Mouse (Mus musculus) limb, embryonic 13.5 days (tissue): Measurements from ENCODE around the gene Ccdc160. TPM values are rescaled to one million over a fixed set of nuclear protein-coding genes. Genes with fewer than 3 reads are reported as not detected.

Source experiments
- ATAC-seq: fragments of 200-750 bp; cut with Nextera tagmentation; 2 replicates; pipeline ENCODE4 v1.8.0; 2017; ENCODE audit warnings: low read depth, moderate number of reproducible peaks, moderate TSS enrichment; ENCODE audit not compliant: low FRiP score
- H3K27ac ChIP-seq: fragments of 300-500 bp; sonication (generic); 2 replicates; pipeline ENCODE4 v1.5.1; 2015; ENCODE audit warnings: inconsistent platforms, mild to moderate bottlenecking, moderate library complexity
- H3K27me3 ChIP-seq: fragments of 300-500 bp; sonication (generic); 2 replicates; pipeline ENCODE4 v1.6.1; 2015; ENCODE audit warnings: mild to moderate bottlenecking, inconsistent platforms
- H3K36me3 ChIP-seq: fragments of 300-500 bp; sonication (generic); 2 replicates; pipeline ENCODE4 v1.6.1; 2015; ENCODE audit warnings: inconsistent platforms, mild to moderate bottlenecking, moderate library complexity
- H3K4me1 ChIP-seq: fragments of 300-500 bp; sonication (generic); 2 replicates; pipeline ENCODE4 v1.6.1; 2015; ENCODE audit warnings: inconsistent platforms
- H3K4me2 ChIP-seq: fragments of 300-500 bp; sonication (generic); replicated peaks from 2 replicates; pipeline ENCODE4 v1.6.1; 2015; ENCODE audit warnings: inconsistent platforms, mild to moderate bottlenecking, moderate library complexity
- H3K4me3 ChIP-seq: fragments of 300-500 bp; sonication (generic); 2 replicates; pipeline ENCODE4 v1.5.1; 2015; ENCODE audit warnings: moderate library complexity, mild to moderate bottlenecking, inconsistent platforms
- H3K9ac ChIP-seq: fragments of 300-500 bp; sonication (generic); 2 replicates; pipeline ENCODE4 v1.6.1; 2015; ENCODE audit warnings: mild to moderate bottlenecking, inconsistent platforms
- H3K9me3 ChIP-seq: fragments of 300-500 bp; sonication (generic); 2 replicates; pipeline ENCODE4 v1.6.1; 2016; ENCODE audit warnings: inconsistent platforms
- WGBS: fragments of 180-500 bp; shearing (Covaris S2); methylation state at CpG from one replicate; pipeline ENCODE4 v1.1.7; 2015; 5-methylcytosine and 5-hydroxymethylcytosine counted together
- polyA plus RNA-seq: library from polyadenylated mRNA; unstranded; fragments of >200 nt; fragmentation: Nextera tagmentation; extraction: Ambion mirVana; gene quantifications from 2 replicates; pipeline ENCODE4 v1.2.1, GENCODE M21; 2015

Ccdc160 gene
- 0.37 and 0.52 TPM in 2 replicates for polyA plus RNA-seq

DNA sequence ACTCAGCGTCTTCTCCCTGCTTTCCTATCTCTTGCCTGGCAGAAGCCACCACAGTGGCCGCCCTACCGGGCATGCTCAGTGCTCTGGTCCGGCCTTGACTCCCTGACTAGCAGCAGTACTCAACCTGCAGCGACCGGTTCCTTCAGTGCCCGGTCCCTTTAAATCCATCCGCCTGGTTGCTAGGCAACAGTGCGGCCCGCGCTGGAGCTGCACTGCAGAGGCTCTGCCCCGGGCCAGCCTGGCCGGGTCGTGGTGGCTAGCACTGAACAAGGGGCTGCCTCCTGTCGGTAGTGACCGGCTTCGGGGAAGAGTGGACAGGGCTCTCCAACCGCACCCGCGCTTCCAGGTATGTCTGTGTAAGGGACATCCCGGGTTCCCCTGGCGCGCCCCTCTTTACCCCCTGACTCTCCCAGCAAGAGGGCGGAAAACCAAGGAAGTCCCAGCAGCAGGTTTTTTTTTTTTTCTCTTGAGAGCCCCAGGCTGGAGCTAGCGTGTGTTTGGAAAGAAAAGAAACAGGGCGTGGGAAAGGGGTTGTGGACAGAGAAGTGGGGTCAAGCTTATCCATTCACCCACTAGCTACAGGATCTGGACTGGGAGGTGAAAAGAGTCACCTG lies at the start of gene Ccdc160:
Gene Ccdc160, plus strand, starts transcription at position 221 of the 614 bp plus-strand sequence.
- peak within 1 kb of the TSS; percentile 58; the same call in 1 of the 2 replicates for H3K9ac ChIP-seq
- peak within 1 kb of the TSS; percentile 44 for H3K4me3 ChIP-seq
- H3K4me1 ChIP-seq: 0 out of 2 replicates have a peak, but pooled peaks cover 3% of the 10 kb centered on the region
- H3K27me3 ChIP-seq: peaks cover 7% of the 10 kb centered on the region; the same call in 1 of the 2 replicates
- H3K4me2 ChIP-seq: peak within 1 kb of the TSS; percentile 66
- 14% methylated on average over 26 of the region's 26 CpGs for WGBS
- no peaks in the 10 kb centered on the region for H3K36me3 ChIP-seq
- no peaks in the 10 kb centered on the region for H3K9me3 ChIP-seq
- no peak within 1 kb of the TSS for H3K27ac ChIP-seq
- peak; percentile 81 for ATAC-seq

DNA sequence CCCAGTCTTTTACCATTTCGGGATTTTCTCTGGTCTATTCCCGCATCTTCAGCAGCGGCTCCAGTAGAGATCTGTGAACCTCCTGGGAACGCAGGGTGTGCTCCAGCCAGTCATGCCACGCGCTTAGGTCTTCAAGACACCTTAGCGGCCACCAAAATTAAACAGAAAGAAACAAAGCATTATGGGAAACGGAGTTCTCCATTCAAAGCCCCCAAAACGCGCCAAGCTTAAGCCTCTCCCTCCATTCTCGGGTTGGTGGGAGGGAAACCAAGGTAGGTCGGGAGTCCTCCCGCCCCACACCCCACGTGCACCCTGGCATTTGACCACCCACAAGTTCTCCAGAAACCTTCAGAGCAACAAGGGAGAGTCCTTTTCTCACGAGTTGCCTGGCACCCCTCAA lies 47.2 kb upstream of the Ccdc160 start:
- Histone ChIP-seq H3K36me3 (no peaks in the 10 kb centered on the region), H3K4me1 (peaks cover 4% of the 10 kb centered on the region; the same call in 1 of the 2 replicates), H3K27ac (no peak overlapping the region), H3K9ac (peak overlapping the region; percentile 53; the same call in 1 of the 2 replicates), H3K27me3 (peaks cover 35% of the 10 kb centered on the region), H3K9me3 (no peaks in the 10 kb centered on the region), H3K4me2 (peak overlapping the region; percentile 90), H3K4me3 (peak overlapping the region; percentile 48)
- no peak for ATAC-seq
- 12% methylated on average over 15 of the region's 15 CpGs for WGBS

DNA sequence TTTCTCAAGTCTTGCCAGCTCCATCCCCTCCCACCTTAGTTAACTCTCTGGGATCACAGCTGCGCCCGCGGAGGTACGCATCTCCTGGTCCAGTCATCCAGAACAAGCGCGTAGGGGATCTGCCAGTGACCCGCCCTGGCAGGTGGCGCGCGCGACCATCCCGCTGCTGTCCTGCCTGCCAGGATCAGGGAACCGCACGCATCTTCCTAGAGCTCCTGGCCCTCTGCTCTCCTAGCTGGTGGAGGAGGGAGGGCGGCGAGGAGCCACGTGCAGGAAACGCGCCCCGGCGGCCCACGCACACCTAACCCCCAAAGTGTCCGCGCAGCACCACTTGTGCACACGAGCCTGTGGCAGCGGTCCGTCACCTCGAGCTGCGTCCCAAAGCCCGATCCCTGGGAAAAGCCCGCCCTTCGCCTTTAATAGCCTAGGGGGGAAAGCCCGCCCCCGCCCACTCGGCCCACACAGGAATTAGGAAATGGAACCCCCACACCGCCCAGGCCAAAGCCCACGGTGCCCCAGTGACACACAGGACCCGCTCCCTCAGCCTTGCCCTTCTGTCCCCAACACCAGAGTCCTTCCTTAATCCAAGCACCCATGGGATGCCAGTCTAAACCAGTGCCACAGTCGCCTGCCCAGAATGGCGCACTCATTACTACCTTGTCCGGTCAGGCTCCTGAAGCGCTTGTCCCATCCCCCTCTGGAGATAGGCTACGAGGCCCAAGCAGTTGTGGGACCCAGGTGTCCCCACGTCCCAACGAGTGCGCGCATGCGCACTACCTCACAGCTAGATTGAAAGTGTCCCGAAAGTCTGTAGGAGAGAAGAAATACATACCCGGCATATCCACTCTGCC lies 46.6 kb upstream of the Ccdc160 start:
- H3K27ac ChIP-seq: no peak overlapping the region
- H3K4me3 ChIP-seq: peak overlapping the region; percentile 48
- peak overlapping the region; percentile 53 for H3K9ac ChIP-seq
- H3K27me3 ChIP-seq: peaks cover 35% of the 10 kb centered on the region
- ATAC-seq: no peak
- H3K9me3 ChIP-seq: no peaks in the 10 kb centered on the region
- peak overlapping the region; percentile 90 for H3K4me2 ChIP-seq
- H3K36me3 ChIP-seq: no peaks in the 10 kb centered on the region
- H3K4me1 ChIP-seq: peaks cover 4% of the 10 kb centered on the region; the same call in 1 of the 2 replicates
- 18% methylated on average over 49 of the region's 50 CpGs for WGBS

DNA sequence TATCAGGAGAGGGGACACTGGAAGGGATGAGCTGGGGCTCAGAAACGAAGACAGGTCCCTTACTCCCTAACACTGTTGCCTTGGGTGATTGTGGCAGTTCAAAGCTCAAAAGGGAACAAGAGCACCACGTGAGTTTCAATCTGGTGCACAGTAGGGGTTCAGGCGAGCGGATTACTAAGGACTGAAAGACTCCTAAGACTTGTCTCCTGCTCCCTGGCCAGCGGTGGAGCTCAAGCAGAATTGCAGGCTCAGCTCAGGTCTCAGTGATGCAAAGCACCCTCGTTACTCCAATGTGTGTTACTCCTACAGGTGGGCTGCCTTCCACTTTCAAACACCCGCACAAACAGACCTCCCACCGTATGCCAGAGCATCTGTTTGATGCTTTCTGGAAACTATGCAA lies 45.5 kb upstream of the Ccdc160 start:
- Histone ChIP-seq H3K27me3 (peaks cover 35% of the 10 kb centered on the region), H3K9me3 (no peaks in the 10 kb centered on the region), H3K27ac (no peak overlapping the region), H3K36me3 (no peaks in the 10 kb centered on the region), H3K4me3 (peak overlapping the region; percentile 48; the same call in 1 of the 2 replicates), H3K4me2 (peak overlapping the region; percentile 90), H3K4me1 (peaks cover 4% of the 10 kb centered on the region; the same call in 1 of the 2 replicates), H3K9ac (no peak overlapping the region)
- ATAC-seq: no peak
- WGBS: 8% methylated on average over 8 of the region's 8 CpGs

DNA sequence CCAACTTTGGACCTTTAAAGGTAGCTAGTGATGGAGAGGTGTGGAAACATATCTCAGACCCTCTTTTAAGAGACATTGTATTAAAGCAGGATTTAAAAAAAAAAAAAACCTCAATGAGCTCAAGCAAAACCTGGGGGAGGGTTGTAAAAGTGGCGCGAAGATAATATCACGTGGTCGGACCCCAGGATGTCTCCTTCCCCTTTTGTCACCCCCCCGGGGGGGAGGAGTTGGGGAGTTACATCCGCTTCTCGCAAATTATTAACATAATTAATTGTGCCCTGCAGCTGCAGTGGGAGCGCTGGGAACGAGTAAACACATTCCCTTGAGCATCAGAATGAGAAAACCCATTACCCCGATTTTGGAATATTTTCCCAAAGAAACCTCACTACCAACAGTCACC lies 45.1 kb upstream of the Ccdc160 start:
- ATAC-seq: no peak
- Histone ChIP-seq H3K27me3 (peaks cover 35% of the 10 kb centered on the region), H3K4me1 (peaks cover 4% of the 10 kb centered on the region; the same call in 1 of the 2 replicates), H3K36me3 (no peaks in the 10 kb centered on the region), H3K27ac (no peak overlapping the region), H3K9ac (no peak overlapping the region), H3K4me3 (no peak overlapping the region), H3K4me2 (peak overlapping the region; percentile 90; the same call in 1 of the 2 replicates), H3K9me3 (no peaks in the 10 kb centered on the region)
- 12% methylated on average over 10 of the region's 10 CpGs for WGBS

DNA sequence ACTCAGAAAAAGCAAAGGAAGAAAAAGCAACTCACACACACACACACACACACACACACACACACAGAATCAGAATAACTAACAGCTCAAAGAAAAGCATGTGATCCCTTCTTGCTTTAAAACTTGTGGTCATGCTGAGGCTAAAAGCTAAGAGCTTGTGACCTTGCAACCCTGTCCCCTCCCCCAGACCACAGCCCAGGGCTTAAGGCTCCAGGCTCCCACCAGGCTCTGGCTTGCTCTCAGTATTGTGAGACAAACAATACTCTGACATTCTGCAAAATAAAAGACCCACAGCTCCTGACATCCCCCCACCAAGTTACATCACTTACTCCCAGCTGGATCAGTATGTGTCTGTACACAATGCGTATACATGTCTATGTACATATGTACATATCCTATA lies 44.2 kb upstream of the Ccdc160 start:
- Histone ChIP-seq H3K27ac (no peak overlapping the region), H3K4me2 (no peak overlapping the region), H3K4me1 (peaks cover 4% of the 10 kb centered on the region; the same call in 1 of the 2 replicates), H3K4me3 (no peak overlapping the region), H3K27me3 (peaks cover 34% of the 10 kb centered on the region), H3K9me3 (no peaks in the 10 kb centered on the region), H3K36me3 (no peaks in the 10 kb centered on the region), H3K9ac (no peak overlapping the region)
- no peak for ATAC-seq
- 37% methylated on average over 1 of the region's 1 CpGs for WGBS

DNA sequence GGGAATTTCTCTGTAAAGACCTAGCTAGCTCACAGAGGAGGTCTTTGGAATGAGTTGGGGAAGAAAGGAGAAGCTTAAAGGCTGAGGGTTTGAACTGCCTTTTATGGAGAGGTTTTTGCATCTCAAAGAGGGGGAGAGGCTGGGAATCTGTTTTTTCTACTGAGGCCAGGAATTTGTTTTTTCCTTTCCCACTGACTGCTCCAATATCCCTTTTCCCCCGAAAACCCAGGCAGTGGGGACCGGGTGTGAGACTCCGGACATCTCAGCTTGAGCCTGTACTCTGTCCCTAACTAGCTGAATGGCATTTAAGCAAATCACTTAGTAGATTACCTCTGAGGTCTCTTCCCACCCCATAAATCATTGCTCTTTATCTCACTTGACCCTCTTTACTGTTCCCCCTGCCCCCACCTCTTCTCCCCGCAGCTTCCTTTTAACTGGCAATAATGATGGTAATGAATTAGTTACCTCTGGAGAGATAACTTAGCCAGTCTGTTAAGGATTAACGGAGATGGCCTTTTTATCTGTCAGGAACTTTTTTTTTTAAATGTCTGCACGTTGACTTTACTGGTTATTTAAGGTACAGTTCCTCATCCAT lies 37.4 kb upstream of the Ccdc160 start:
- no peak for ATAC-seq
- Histone ChIP-seq H3K36me3 (no peaks in the 10 kb centered on the region), H3K4me1 (no peaks in the 10 kb centered on the region), H3K9ac (no peak overlapping the region), H3K4me2 (no peak overlapping the region), H3K27ac (no peak overlapping the region), H3K9me3 (no peaks in the 10 kb centered on the region), H3K27me3 (peaks cover 13% of the 10 kb centered on the region; the same call in 1 of the 2 replicates), H3K4me3 (no peak overlapping the region)
- WGBS: 17% methylated on average over 6 of the region's 6 CpGs

DNA sequence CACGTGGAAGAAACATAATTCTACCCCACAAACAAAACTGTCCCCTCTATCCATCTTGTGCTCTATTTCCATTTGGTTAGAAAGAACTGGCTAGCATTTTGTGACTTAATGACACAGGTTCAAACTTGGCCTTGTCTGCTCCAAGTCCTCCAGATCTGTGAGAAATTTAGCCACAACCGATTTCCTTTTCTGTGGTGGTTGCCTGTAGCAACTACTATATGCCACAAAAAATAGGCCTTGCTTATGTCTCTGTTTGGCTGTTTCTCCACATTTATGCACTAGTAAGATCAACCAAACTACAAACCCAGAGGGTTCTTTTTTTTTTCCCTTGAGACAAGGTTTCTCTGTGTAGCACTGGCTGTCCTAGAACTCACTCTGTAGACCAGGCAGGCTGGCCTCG lies 33.8 kb upstream of the Ccdc160 start:
- 87% methylated on average over 3 of the region's 3 CpGs for WGBS
- H3K36me3 ChIP-seq: no peaks in the 10 kb centered on the region
- H3K4me3 ChIP-seq: no peak overlapping the region
- H3K27me3 ChIP-seq: peaks cover 13% of the 10 kb centered on the region; the same call in 1 of the 2 replicates
- no peak overlapping the region for H3K9ac ChIP-seq
- no peaks in the 10 kb centered on the region for H3K4me1 ChIP-seq
- ATAC-seq: no peak
- no peak overlapping the region for H3K27ac ChIP-seq
- H3K9me3 ChIP-seq: no peaks in the 10 kb centered on the region
- H3K4me2 ChIP-seq: no peak overlapping the region

DNA sequence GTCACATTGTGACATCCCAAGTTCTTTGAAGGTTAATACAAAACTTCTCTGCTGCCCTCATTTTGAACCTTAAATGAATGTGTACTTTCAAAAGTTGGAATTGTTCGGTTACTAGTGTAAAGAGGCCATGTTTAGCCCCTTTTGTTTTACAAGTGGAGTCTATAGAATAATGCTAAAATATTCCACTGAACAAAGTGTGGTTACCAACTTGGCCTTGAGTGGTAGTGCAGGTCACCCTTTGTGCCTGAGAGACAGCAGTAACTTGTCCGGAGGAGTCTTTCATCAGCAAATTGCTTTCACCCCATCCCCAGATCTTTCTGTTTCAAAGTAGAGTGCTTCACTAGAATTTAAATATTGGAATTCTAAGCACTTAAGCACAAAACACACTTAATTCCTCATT lies 31.8 kb upstream of the Ccdc160 start:
- Histone ChIP-seq H3K4me3 (no peak overlapping the region), H3K4me1 (no peaks in the 10 kb centered on the region), H3K9ac (no peak overlapping the region), H3K9me3 (no peaks in the 10 kb centered on the region), H3K27ac (no peak overlapping the region), H3K36me3 (no peaks in the 10 kb centered on the region), H3K27me3 (peaks cover 4% of the 10 kb centered on the region; the same call in 1 of the 2 replicates), H3K4me2 (no peak overlapping the region)
- ATAC-seq: no peak
- 70% methylated on average over 2 of the region's 2 CpGs for WGBS

DNA sequence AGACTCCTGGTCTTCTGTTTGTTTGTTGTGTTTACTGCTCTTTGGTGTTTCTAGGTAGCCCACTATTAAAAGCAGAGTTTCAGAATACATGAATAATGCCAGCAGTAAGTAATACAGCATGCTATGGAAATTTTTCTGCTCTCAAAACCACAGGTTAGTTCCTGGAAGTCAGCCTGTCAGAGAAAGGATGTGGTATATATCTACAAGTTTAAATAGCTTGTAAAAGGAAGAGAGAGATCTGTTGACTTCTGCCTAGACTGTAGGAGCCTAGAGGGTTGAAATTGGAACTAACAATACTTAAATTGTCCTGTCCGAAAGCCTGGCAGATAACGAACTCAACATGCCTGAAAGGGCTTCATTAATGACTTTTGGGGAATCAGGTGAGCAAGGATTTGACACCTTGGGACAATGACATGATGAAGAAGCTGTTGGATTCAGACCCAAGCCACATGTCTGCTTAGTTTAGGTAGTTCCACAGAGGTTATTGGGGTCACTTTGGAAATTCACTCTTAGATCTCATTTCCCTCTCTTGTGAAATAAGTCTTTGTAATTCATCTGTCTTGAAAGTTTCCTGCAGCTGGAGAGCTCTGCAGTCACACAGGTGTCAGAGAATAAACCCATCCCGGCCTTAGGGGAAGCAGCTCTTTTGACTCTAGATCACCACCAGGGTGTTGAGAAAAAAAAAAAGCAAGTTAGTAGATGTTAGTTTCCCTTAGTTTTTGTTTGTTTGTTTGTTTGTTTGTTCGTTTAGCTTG lies 30.6 kb upstream of the Ccdc160 start:
- Histone ChIP-seq H3K9me3 (no peaks in the 10 kb centered on the region), H3K27ac (no peak overlapping the region), H3K36me3 (no peaks in the 10 kb centered on the region), H3K4me1 (no peaks in the 10 kb centered on the region), H3K27me3 (no peaks in the 10 kb centered on the region), H3K9ac (no peak overlapping the region), H3K4me2 (no peak overlapping the region), H3K4me3 (no peak overlapping the region)
- WGBS: 47% methylated on average over 4 of the region's 4 CpGs
- ATAC-seq: no peak

DNA sequence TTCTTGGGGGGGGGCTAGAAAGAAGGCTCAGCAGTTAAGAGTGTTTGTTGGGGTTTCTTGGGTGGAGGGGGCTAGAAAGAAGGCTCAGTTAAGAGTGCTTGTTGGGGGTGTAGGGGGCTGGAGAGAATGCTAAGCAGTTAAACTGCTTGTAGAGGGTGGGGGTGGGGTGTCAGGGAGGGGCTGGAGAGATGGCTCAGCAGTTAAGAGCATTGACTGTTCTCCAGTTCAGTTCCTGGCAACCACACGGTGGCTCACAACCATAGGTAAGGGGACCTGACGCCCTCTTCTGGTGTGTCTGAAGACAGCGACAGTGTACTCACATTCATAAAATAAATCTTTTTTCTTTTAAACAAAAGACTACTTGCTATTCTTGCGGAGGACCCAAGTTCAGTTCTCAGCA lies 28.8 kb upstream of the Ccdc160 start:
- ATAC-seq: no peak
- H3K9ac ChIP-seq: no peak overlapping the region
- H3K36me3 ChIP-seq: no peaks in the 10 kb centered on the region
- H3K4me3 ChIP-seq: no peak overlapping the region
- WGBS: 62% methylated on average over 4 of the region's 4 CpGs
- H3K9me3 ChIP-seq: no peaks in the 10 kb centered on the region
- H3K27ac ChIP-seq: no peak overlapping the region
- no peaks in the 10 kb centered on the region for H3K27me3 ChIP-seq
- no peak overlapping the region for H3K4me2 ChIP-seq
- H3K4me1 ChIP-seq: no peaks in the 10 kb centered on the region
